Mouse (Mus musculus): Measurements from ENCODE around the gene Dkk1. TPM values are rescaled to one million over a fixed set of nuclear protein-coding genes. Genes with fewer than 3 reads are reported as not detected.

Dkk1 gene
- polyA plus RNA-seq (2015; fragmentation: Nextera tagmentation; extraction: Ambion mirVana) = 0.72 and 1.2 TPM in 2 replicates

DNA sequence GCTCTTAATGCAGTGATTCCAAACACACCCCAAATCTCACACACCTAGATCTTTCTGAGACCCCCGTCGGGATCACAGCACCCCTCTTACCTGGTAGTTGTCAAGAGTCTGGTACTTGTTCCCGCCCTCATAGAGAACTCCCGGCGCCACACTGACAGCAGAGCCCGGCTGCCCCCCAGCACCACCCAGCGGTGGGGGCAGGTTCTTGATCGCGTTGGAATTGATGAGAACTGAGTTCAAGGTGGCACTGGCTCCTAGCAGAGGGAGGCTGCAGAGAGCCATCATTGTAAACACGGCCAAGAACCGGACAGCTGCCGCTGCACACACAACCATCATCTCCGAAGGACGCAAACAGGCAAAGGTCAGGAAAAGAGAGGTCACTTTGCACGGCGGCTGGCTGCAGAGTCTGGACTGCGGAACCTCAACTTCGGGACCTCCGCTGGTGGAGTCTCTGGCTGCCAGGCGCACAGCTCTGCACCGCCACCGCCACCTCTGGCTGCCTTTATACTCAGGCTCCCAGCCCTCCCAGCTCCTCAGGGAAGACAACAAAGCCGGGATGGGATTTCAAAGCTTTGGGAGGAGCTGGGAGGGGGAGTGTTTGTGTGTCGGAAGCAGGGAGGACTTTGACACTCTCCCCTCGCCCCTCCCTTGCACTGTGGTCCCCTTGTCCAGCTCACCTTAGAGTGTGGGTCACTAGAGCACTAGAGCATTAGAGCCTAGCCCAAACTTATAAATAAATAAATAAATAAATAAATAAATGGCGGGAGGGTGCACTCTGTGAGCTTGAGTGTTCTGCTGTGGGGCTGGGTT, at the start of gene Dkk1:
TSS of gene Dkk1 (minus strand) at position 622 of the 810 bp plus-strand sequence.
- peaks cover 13% of the 10 kb centered on the region for H3K4me1 ChIP-seq (ENCODE audit: control insufficient read depth, insufficient read depth, low read length)
- H3K4me3 ChIP-seq (replicated peaks; ENCODE audit: low read length) = peak within 1 kb of the TSS; percentile 39
- H3K27me3 ChIP-seq (ENCODE audit: control insufficient read depth, insufficient read depth, low read length) = peaks cover 65% of the 10 kb centered on the region
- WGBS = under 1% methylated on average over 26 of the region's 26 CpGs
- H3K9ac ChIP-seq (ENCODE audit: low read length) = no peak within 1 kb of the TSS
- H3K27ac ChIP-seq (ENCODE audit: low read length) = no peak within 1 kb of the TSS
- peak; percentile 53; the same call in 1 of the 2 replicates for ATAC-seq (ENCODE audit: insufficient read depth, low FRiP score)
- no peaks in the 10 kb centered on the region for H3K9me3 ChIP-seq (replicated peaks; ENCODE audit: control insufficient read depth, low read length)
- H3K36me3 ChIP-seq (ENCODE audit: control insufficient read depth, insufficient read depth, low read length) = no peaks in the 10 kb centered on the region
- H3K4me2 ChIP-seq (ENCODE audit: low read depth, low read length) = peak within 1 kb of the TSS; percentile 53

DNA sequence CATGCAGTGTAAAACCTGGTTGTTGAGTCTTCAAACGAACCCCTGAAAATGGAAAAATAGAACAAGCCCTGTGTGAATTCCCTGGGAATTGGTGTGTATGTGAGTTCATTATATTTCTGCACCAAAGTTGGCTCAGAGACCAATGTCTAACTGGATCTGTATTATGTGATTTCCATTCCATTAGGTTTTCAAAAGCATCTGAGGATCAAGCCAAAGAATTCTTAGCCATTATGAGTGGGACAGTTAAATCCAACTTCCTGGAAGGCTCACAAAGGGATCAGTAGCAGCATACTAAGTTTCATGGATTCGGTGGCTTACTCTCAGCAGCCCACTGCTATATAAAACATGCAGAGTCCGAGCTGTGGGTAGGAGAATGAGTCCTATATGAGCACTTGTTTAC, 36.9 kb upstream of the Dkk1 start:
- Histone ChIP-seq H3K9ac (ENCODE audit: low read length) (no peak overlapping the region), H3K4me1 (ENCODE audit: control insufficient read depth, insufficient read depth, low read length) (no peaks in the 10 kb centered on the region), H3K4me2 (ENCODE audit: low read depth, low read length) (no peak overlapping the region), H3K36me3 (ENCODE audit: control insufficient read depth, insufficient read depth, low read length) (no peaks in the 10 kb centered on the region), H3K9me3 (replicated peaks; ENCODE audit: control insufficient read depth, low read length) (no peaks in the 10 kb centered on the region), H3K27ac (ENCODE audit: low read length) (no peak overlapping the region), H3K4me3 (replicated peaks; ENCODE audit: low read length) (no peak overlapping the region), H3K27me3 (ENCODE audit: control insufficient read depth, insufficient read depth, low read length) (no peaks in the 10 kb centered on the region)
- ATAC-seq (ENCODE audit: insufficient read depth, low FRiP score) = no peak
- 81% methylated on average over 3 of the region's 3 CpGs for WGBS

DNA sequence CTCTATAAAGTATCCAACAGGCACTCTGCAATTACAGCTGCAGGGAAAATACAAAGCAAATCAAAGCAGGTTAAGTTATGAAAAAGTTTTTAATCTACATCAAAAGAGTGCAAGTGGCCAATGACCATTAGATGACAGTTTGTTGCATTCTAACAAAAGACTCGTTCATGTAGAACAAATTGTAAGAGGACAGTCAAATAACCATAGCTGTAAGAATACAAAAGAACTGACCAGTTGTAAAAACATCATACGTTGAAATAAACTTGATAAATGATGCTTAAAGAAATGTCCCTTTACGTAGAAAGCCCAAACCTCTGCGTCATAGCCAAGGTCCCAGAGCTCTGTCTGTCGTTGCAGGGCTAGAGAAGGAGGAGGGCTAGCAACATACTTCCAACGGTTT, 15.1 kb upstream of the Dkk1 start:
- no peaks in the 10 kb centered on the region for H3K36me3 ChIP-seq (ENCODE audit: control insufficient read depth, insufficient read depth, low read length)
- no peak overlapping the region for H3K27ac ChIP-seq (ENCODE audit: low read length)
- H3K4me2 ChIP-seq (ENCODE audit: low read depth, low read length) = no peak overlapping the region
- no peak for ATAC-seq (ENCODE audit: insufficient read depth, low FRiP score)
- no peaks in the 10 kb centered on the region for H3K9me3 ChIP-seq (replicated peaks; ENCODE audit: control insufficient read depth, low read length)
- H3K27me3 ChIP-seq (ENCODE audit: control insufficient read depth, insufficient read depth, low read length) = no peaks in the 10 kb centered on the region
- H3K4me3 ChIP-seq (replicated peaks; ENCODE audit: low read length) = no peak overlapping the region
- no peaks in the 10 kb centered on the region for H3K4me1 ChIP-seq (ENCODE audit: control insufficient read depth, insufficient read depth, low read length)
- 77% methylated on average over 6 of the region's 6 CpGs for WGBS
- no peak overlapping the region for H3K9ac ChIP-seq (ENCODE audit: low read length)

DNA sequence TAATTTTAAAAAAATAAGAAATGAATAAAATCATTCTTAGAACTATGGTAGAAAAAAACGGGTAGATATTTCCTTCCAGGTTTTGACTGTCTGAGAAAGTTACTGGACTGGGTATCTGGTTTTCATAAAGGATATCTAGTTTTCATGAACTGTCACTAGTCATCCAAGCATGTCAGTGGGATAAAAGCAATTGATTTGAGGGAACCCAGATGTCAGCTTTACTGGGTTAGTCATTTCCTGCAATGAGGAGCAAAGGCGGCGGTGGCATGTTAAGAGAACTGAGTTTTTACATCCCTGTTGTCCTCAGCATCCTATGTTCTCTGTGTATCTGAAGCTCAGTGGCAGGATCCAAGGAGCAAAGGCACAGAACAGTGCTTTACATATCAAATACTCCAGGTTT, 14.4 kb upstream of the Dkk1 start:
- WGBS = 62% methylated on average over 3 of the region's 3 CpGs
- ATAC-seq (ENCODE audit: insufficient read depth, low FRiP score) = no peak

DNA sequence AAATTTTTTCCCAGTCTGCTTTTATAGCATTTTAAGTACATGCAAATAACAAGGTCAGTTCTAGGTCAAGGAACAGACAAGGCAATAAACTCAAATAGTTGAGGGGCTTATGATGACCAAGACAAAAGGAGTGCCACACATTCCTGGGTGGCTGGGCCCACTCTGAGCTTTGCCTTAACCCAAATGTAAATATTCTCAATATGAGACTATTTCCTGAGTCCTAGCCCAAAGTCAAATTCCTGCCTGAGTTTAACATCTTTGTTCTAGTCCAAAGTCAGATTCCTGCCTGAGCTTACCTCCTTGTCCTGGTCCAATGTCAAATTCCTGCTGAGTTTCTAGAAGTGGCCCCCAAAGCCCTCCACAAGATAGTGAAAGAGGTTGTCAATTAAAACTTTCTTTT, 8.6 kb upstream of the Dkk1 start:
- H3K4me3 ChIP-seq (replicated peaks; ENCODE audit: low read length) = no peak overlapping the region
- H3K9ac ChIP-seq (ENCODE audit: low read length) = no peak overlapping the region
- no peaks in the 10 kb centered on the region for H3K9me3 ChIP-seq (replicated peaks; ENCODE audit: control insufficient read depth, low read length)
- 0 out of 2 replicates have a peak, but pooled peaks cover 4% of the 10 kb centered on the region for H3K4me1 ChIP-seq (ENCODE audit: control insufficient read depth, insufficient read depth, low read length)
- H3K27me3 ChIP-seq (ENCODE audit: control insufficient read depth, insufficient read depth, low read length) = peaks cover 4% of the 10 kb centered on the region; the same call in 1 of the 2 replicates
- ATAC-seq (ENCODE audit: insufficient read depth, low FRiP score) = no peak
- no peak overlapping the region for H3K4me2 ChIP-seq (ENCODE audit: low read depth, low read length)
- H3K27ac ChIP-seq (ENCODE audit: low read length) = no peak overlapping the region
- no peaks in the 10 kb centered on the region for H3K36me3 ChIP-seq (ENCODE audit: control insufficient read depth, insufficient read depth, low read length)

More for the DNA sequence above, 14.4 kb upstream of the Dkk1 start:
- Histone ChIP-seq H3K4me3 (replicated peaks; ENCODE audit: low read length) (no peak overlapping the region), H3K27me3 (ENCODE audit: control insufficient read depth, insufficient read depth, low read length) (no peaks in the 10 kb centered on the region), H3K4me2 (ENCODE audit: low read depth, low read length) (no peak overlapping the region), H3K27ac (ENCODE audit: low read length) (no peak overlapping the region), H3K9ac (ENCODE audit: low read length) (no peak overlapping the region), H3K4me1 (ENCODE audit: control insufficient read depth, insufficient read depth, low read length) (no peaks in the 10 kb centered on the region), H3K36me3 (ENCODE audit: control insufficient read depth, insufficient read depth, low read length) (no peaks in the 10 kb centered on the region), H3K9me3 (replicated peaks; ENCODE audit: control insufficient read depth, low read length) (no peaks in the 10 kb centered on the region)

DNA sequence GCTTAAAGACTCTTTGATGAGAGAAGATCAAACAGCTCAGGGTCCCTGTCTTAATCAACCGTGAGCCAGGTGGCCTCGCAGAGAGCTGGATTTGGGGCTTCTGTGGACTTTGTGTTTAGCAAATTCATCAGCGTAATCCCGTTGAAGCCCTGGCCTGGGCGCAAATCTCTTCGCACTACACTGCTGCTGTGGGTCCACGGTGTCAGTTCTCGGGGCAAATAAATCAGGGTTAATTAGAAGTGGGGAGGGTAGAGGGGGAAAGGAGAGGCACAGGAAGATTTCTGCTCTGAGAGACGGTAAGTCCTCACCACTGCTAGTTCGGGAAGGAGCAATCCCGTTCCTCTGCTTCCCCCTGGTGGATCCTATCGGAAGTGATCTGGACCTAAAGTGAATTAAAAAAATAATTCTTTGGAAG, 5.0 kb upstream of the Dkk1 start:
- Histone ChIP-seq H3K4me1 (ENCODE audit: control insufficient read depth, insufficient read depth, low read length) (peaks cover 4% of the 10 kb centered on the region; the same call in 1 of the 2 replicates), H3K27me3 (ENCODE audit: control insufficient read depth, insufficient read depth, low read length) (peaks cover 34% of the 10 kb centered on the region), H3K27ac (ENCODE audit: low read length) (no peak overlapping the region), H3K9ac (ENCODE audit: low read length) (peak overlapping the region; percentile 55), H3K36me3 (ENCODE audit: control insufficient read depth, insufficient read depth, low read length) (no peaks in the 10 kb centered on the region), H3K4me2 (ENCODE audit: low read depth, low read length) (peak overlapping the region; percentile 55), H3K9me3 (replicated peaks; ENCODE audit: control insufficient read depth, low read length) (no peaks in the 10 kb centered on the region), H3K4me3 (replicated peaks; ENCODE audit: low read length) (peak overlapping the region; percentile 29)
- under 1% methylated on average over 12 of the region's 12 CpGs for WGBS
- ATAC-seq (ENCODE audit: insufficient read depth, low FRiP score) = no peak

DNA sequence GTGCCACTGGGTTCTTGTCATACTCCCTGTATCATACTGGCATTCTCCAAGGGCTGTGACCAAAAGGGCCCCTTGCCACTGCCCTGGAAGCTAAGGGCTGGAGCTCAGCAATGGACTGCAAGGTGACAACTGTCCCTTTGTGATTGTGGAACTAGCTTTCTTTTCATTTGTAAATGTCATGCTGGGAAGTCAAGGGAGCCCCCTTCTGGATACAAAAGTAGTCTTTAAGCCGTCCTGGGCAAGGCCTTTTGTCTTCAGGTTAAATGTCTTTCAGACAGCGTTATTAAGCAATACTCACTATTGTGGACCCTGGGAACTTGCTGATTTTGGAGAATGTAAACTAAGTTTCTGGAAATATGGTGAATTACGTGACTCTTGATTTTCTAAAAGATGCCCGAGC, 4.3 kb upstream of the Dkk1 start:
- H3K4me1 ChIP-seq (ENCODE audit: control insufficient read depth, insufficient read depth, low read length) = peaks cover 11% of the 10 kb centered on the region
- ATAC-seq (ENCODE audit: insufficient read depth, low FRiP score) = no peak
- H3K36me3 ChIP-seq (ENCODE audit: control insufficient read depth, insufficient read depth, low read length) = no peaks in the 10 kb centered on the region
- H3K9ac ChIP-seq (ENCODE audit: low read length) = no peak overlapping the region
- H3K27me3 ChIP-seq (ENCODE audit: control insufficient read depth, insufficient read depth, low read length) = peaks cover 41% of the 10 kb centered on the region
- no peak overlapping the region for H3K27ac ChIP-seq (ENCODE audit: low read length)
- 21% methylated on average over 4 of the region's 4 CpGs for WGBS
- no peaks in the 10 kb centered on the region for H3K9me3 ChIP-seq (replicated peaks; ENCODE audit: control insufficient read depth, low read length)
- H3K4me3 ChIP-seq (replicated peaks; ENCODE audit: low read length) = no peak overlapping the region
- H3K4me2 ChIP-seq (ENCODE audit: low read depth, low read length) = no peak overlapping the region

DNA sequence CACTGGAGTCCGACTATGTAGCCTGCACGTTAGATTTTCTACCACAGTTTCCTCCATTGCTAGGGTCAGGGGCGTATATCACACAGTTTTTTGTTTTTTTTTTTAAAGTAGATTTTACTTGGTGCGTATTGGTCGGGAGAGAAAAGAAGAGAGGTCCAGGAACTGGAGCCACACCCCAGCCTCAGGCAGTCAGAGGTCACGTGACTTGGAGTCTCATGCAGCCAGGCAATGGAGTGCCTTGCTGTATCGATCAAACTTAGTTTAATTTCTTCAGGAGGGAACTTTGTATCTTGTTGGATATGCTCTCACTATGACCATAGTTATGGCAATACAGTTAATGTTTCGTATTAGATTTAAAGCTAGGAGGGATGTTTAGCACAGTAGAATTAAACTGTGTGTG, 2.8 kb upstream of the Dkk1 start:
- H3K27ac ChIP-seq (ENCODE audit: low read length) = no peak overlapping the region
- ATAC-seq (ENCODE audit: insufficient read depth, low FRiP score) = no peak
- no peak overlapping the region for H3K4me2 ChIP-seq (ENCODE audit: low read depth, low read length)
- no peaks in the 10 kb centered on the region for H3K36me3 ChIP-seq (ENCODE audit: control insufficient read depth, insufficient read depth, low read length)
- H3K4me1 ChIP-seq (ENCODE audit: control insufficient read depth, insufficient read depth, low read length) = peaks cover 15% of the 10 kb centered on the region
- H3K9me3 ChIP-seq (replicated peaks; ENCODE audit: control insufficient read depth, low read length) = no peaks in the 10 kb centered on the region
- 61% methylated on average over 8 of the region's 8 CpGs for WGBS
- H3K9ac ChIP-seq (ENCODE audit: low read length) = no peak overlapping the region
- H3K4me3 ChIP-seq (replicated peaks; ENCODE audit: low read length) = no peak overlapping the region
- H3K27me3 ChIP-seq (ENCODE audit: control insufficient read depth, insufficient read depth, low read length) = peaks cover 56% of the 10 kb centered on the region

DNA sequence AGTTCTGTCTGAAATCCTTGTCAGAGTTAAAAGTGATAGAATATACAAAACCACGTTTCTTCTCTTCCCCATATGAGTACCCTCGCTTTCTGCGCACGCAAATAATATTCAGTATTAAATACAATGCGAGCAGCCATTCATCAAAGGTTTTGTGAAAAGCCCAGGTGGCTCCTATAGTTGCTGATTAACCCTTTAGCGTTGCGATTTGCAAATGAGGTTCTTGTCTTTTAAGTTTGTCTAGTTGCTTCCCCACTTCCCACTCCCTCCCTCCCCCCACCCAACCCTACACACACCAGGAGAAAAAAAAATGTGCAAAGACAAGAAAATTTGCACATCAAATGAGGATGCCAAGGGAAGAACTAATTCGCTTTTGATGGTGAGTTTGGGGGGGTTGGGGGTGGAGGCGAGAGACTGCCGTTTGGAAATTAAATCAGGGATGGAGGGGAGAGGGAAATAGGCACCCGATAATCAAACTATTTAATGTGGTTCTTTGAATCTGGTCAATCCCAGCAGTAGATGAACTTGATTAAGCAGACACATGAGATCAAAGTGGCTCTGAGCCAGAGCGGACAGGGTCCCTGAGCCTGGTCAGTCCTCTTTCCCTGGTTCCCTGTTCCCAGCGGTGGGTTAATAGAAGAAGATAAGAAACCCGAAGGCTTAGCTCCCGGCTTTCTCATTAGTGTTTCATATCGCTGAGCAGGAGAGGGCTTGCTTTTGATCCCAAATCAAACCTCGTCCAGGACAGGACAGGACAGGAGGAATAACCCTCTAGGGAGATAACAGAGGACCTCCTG, 586 bp upstream of the Dkk1 start:
- H3K27me3 ChIP-seq (ENCODE audit: control insufficient read depth, insufficient read depth, low read length) = peaks cover 65% of the 10 kb centered on the region

More for the DNA sequence above, 586 bp upstream of the Dkk1 start:
- no peak for ATAC-seq (ENCODE audit: insufficient read depth, low FRiP score)
- Histone ChIP-seq H3K4me2 (ENCODE audit: low read depth, low read length) (peak overlapping the region; percentile 53), H3K36me3 (ENCODE audit: control insufficient read depth, insufficient read depth, low read length) (no peaks in the 10 kb centered on the region), H3K9me3 (replicated peaks; ENCODE audit: control insufficient read depth, low read length) (no peaks in the 10 kb centered on the region), H3K4me3 (replicated peaks; ENCODE audit: low read length) (peak overlapping the region; percentile 39), H3K4me1 (ENCODE audit: control insufficient read depth, insufficient read depth, low read length) (peaks cover 15% of the 10 kb centered on the region), H3K27ac (ENCODE audit: low read length) (no peak overlapping the region), H3K9ac (ENCODE audit: low read length) (no peak overlapping the region)
- WGBS = 3% methylated on average over 17 of the region's 17 CpGs

All from stomach, embryonic 16.5 days (tissue).